Mouse (Mus musculus) limb, embryonic 10.5 days (tissue): ENCODE measurements at regions not wholly inside any gene's neighbourhood (a gene's known extent, or its start where the extent isn't known, plus 50 kb on each side); places are given as distances from the start of the nearest gene placed in this dataset.

Experiments
- DNase-seq: peaks from one replicate; pipeline ENCODE4 v3.0.0-alpha.2; 2017; ENCODE audit warnings: low spot score
- H3K27ac ChIP-seq: fragments of 300-500 bp; sonication (generic); 2 replicates; pipeline ENCODE4 v1.5.1; 2016; ENCODE audit warnings: mild to moderate bottlenecking
- H3K27me3 ChIP-seq: fragments of 300-500 bp; sonication (generic); 2 replicates; pipeline ENCODE4 v1.6.1; 2016; ENCODE audit warnings: low read depth, mild to moderate bottlenecking; ENCODE audit not compliant: poor library complexity, severe bottlenecking
- H3K36me3 ChIP-seq: fragments of 300-500 bp; sonication (generic); 2 replicates; pipeline ENCODE4 v1.6.1; 2016; ENCODE audit warnings: mild to moderate bottlenecking, moderate library complexity
- H3K4me1 ChIP-seq: fragments of 300-500 bp; sonication (generic); 2 replicates; pipeline ENCODE4 v1.6.1; 2016
- H3K4me3 ChIP-seq: fragments of 300-500 bp; sonication (generic); 2 replicates; pipeline ENCODE4 v1.5.1; 2016; ENCODE audit warnings: mild to moderate bottlenecking, moderate library complexity
- H3K9me3 ChIP-seq: fragments of 300-500 bp; sonication (generic); replicated peaks from 2 replicates; pipeline ENCODE4 v1.6.1; 2016; ENCODE audit warnings: mild to moderate bottlenecking
- WGBS: fragments of 180-500 bp; shearing (Covaris S2); methylation state at CpG from one replicate; pipeline ENCODE4 v1.1.7; 2016; 5-methylcytosine and 5-hydroxymethylcytosine counted together

DNA sequence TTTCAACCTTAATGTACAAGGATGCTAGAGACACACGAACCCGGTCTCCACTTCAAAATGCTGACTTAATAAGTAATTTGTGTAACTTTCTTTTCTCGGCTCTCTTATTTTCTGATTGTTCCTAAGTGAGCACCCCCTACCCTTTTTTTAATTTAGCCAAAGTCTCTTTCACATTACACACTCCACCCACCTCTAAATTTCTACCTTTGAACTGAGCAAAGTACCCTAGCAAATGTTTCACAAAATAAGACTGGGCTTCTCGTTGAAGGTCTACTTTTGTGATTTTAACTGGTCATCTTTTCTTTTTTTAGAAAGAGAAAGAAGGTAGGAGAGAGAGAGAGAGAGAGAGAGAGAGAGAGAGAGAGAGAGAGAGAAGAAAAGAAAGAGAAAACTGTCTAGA is 2888.4 kb upstream of the Gm7489 start:
- WGBS, result 88% methylated on average over 4 of the region's 4 CpGs
- no peaks in the 10 kb centered on the region for H3K36me3 ChIP-seq

GRCm38 (mm10) chr15:50997209-50997763 is 2887.4 kb upstream of the Gm7489 start:
- Histone ChIP-seq H3K4me1 (peaks cover 7% of the 10 kb centered on the region; the same call in 1 of the 2 replicates), H3K36me3 (no peaks in the 10 kb centered on the region), H3K27ac (peak overlapping the region; percentile 19; the same call in 1 of the 2 replicates), H3K9me3 (no peaks in the 10 kb centered on the region), H3K27me3 (no peaks in the 10 kb centered on the region), H3K4me3 (no peak overlapping the region)
- 80% methylated on average over 11 of the region's 11 CpGs for WGBS
- no peak for DNase-seq

More for the DNA sequence above, 2888.4 kb upstream of the Gm7489 start:
- DNase-seq, result no peak
- Histone ChIP-seq H3K9me3 (no peaks in the 10 kb centered on the region), H3K27ac (no peak overlapping the region), H3K4me3 (no peak overlapping the region), H3K4me1 (peaks cover 7% of the 10 kb centered on the region; the same call in 1 of the 2 replicates), H3K27me3 (no peaks in the 10 kb centered on the region)

DNA sequence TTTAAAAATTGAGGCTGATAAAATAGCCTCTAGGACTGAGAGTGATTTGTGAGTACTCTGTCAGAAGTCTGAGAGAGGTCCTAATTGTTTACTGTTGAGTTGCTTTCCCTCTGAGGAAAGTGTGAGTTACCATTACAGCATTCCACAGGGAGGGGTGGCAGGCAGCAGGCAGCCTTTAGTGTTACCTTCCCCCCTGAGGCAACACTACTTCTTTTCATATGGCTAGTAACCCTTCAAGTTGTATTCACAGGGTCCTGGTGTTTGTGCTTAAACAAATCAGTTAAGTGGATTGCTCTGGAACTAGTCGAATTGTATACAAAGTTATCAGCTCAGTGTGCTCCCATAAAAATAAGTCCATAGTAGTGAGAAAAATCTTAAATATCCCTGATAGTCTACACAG is 2845.7 kb upstream of the Gm7489 start:
- Histone ChIP-seq H3K27ac (no peak overlapping the region), H3K9me3 (no peaks in the 10 kb centered on the region), H3K4me3 (no peak overlapping the region), H3K36me3 (no peaks in the 10 kb centered on the region), H3K27me3 (no peaks in the 10 kb centered on the region), H3K4me1 (no peaks in the 10 kb centered on the region)
- 2% methylated on average over 1 of the region's 1 CpGs for WGBS
- peak; percentile 30 for DNase-seq

DNA sequence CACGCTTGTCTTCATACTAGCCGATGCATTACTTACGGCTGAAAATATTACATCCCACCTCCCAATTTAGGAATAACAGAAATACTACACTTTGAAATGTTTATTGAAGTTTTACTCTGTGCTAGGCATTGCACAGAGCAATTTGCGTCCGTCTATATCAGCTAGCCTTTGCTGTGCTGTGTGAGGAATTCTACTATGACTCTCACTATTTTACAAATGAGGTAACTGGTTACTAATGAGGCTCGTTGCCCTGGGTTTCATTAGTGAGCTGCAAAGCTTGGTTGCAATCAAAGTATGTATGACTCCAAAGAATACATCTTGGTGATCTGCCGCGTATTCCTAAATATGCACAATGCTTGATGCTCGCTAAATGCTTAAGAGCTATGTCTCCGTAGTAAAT is 2814.2 kb upstream of the Gm7489 start:
- Histone ChIP-seq H3K27ac (no peak overlapping the region), H3K36me3 (no peaks in the 10 kb centered on the region)
- WGBS, result 80% methylated on average over 10 of the region's 10 CpGs

DNA sequence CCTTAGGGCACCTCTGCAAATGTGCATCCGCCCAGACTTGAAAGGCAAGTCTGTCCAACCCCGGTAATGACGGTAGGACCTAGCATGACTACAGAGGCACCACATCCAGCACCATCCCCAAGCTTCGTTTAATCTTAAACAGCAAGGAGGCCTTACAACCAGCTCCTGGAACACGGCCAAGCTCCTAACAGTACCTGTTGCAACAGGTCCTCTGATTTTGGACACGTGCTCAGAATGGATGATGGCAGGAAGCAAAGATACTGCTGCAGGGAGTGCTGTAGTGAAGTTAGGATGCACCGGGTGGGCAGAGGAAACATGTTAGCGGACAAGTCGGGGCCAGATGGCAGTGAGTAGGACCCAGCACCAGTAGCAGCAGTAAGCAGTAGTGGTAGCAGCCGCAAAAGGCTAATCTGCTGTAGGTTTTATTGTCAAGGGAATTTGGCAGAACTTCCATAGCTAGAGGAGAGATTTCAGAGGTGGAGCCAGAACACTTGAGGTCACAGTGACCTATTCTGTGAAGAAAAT is 2813.5 kb upstream of the Gm7489 start:
- Histone ChIP-seq H3K36me3 (no peaks in the 10 kb centered on the region), H3K4me3 (no peak overlapping the region), H3K9me3 (no peaks in the 10 kb centered on the region), H3K27me3 (no peaks in the 10 kb centered on the region), H3K4me1 (peaks cover 15% of the 10 kb centered on the region), H3K27ac (0 out of 2 replicates have a peak overlapping the region, but pooled peaks have one; percentile 10)
- peak; percentile 32 for DNase-seq
- 80% methylated on average over 10 of the region's 10 CpGs for WGBS

More for the DNA sequence above, 2814.2 kb upstream of the Gm7489 start:
- DNase-seq, result no peak
- H3K27me3 ChIP-seq, result no peaks in the 10 kb centered on the region
- no peak overlapping the region for H3K4me3 ChIP-seq
- H3K4me1 ChIP-seq, result peaks cover 15% of the 10 kb centered on the region
- H3K9me3 ChIP-seq, result no peaks in the 10 kb centered on the region

GRCm38 (mm10) chr15:51073678-51074077 is 2811.0 kb upstream of the Gm7489 start:
- Histone ChIP-seq H3K27me3 (no peaks in the 10 kb centered on the region), H3K4me1 (peaks cover 15% of the 10 kb centered on the region), H3K36me3 (no peaks in the 10 kb centered on the region), H3K27ac (no peak overlapping the region), H3K9me3 (no peaks in the 10 kb centered on the region), H3K4me3 (no peak overlapping the region)
- DNase-seq, result no peak
- 82% methylated on average over 6 of the region's 6 CpGs for WGBS

GRCm38 (mm10) chr15:51074196-51074595 is 2810.5 kb upstream of the Gm7489 start:
- H3K36me3 ChIP-seq, result no peaks in the 10 kb centered on the region
- no peak overlapping the region for H3K27ac ChIP-seq
- no peaks in the 10 kb centered on the region for H3K9me3 ChIP-seq
- peaks cover 15% of the 10 kb centered on the region for H3K4me1 ChIP-seq
- no peak overlapping the region for H3K4me3 ChIP-seq
- WGBS, result 93% methylated on average over 7 of the region's 7 CpGs
- H3K27me3 ChIP-seq, result no peaks in the 10 kb centered on the region
- no peak for DNase-seq

DNA sequence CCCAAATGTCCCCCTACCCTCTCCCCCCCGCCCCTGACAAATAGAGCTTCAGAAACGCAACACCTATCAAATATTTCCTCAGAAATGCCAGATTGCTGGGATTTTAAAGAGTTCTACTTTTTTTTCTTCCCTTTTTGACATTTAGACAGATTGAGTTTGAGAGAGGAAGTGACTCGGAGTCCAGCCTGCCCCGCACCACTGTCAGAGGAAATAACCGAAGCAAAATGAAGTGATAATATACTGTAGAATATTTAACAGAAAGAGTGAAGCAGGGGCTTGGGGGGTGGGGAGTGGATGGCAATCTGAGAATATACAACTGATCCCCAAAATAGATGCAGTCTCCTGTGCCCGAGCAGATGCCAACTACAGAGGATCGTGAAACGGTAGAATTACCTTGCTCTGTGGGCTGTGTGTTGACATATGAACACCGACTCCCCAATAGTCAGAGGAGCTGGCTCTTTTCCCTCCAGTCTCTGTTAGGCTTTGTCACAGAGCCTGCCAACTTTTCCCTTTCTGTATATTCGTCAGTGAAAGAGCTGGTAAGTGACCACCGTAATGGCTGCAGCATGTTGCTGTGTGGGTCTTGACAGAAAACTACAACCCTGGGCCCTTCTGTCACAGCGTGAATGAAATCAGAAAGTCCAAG is 2800.9 kb upstream of the Gm7489 start:
- Histone ChIP-seq H3K9me3 (no peaks in the 10 kb centered on the region), H3K36me3 (no peaks in the 10 kb centered on the region), H3K4me1 (peaks cover 9% of the 10 kb centered on the region; the same call in 1 of the 2 replicates), H3K4me3 (no peak overlapping the region), H3K27me3 (no peaks in the 10 kb centered on the region), H3K27ac (peak overlapping the region; percentile 42; the same call in 1 of the 2 replicates)
- 86% methylated on average over 12 of the region's 12 CpGs for WGBS
- DNase-seq, result no peak

GRCm38 (mm10) chr15:51092936-51093335 is 2791.8 kb upstream of the Gm7489 start:
- Histone ChIP-seq H3K4me3 (no peak overlapping the region), H3K36me3 (no peaks in the 10 kb centered on the region), H3K27me3 (no peaks in the 10 kb centered on the region), H3K4me1 (peaks cover 16% of the 10 kb centered on the region; the same call in 1 of the 2 replicates), H3K9me3 (no peaks in the 10 kb centered on the region), H3K27ac (no peak overlapping the region)
- no peak for DNase-seq
- whole genome bisulfite sequencing, result 86% methylated on average over 7 of the region's 7 CpGs

- no peaks in the 10 kb centered on the region for H3K27me3 ChIP-seq
- peaks cover 17% of the 10 kb centered on the region for H3K4me1 ChIP-seq
- DNase-seq, result no peak
- H3K9me3 ChIP-seq, result no peaks in the 10 kb centered on the region
- H3K27ac ChIP-seq, result peak overlapping the region; percentile 69
- no peaks in the 10 kb centered on the region for H3K36me3 ChIP-seq
- H3K4me3 ChIP-seq, result peak overlapping the region; percentile 29; the same call in 1 of the 2 replicates
- 74% methylated on average over 7 of the region's 7 CpGs for WGBS
Measured at GRCm38 (mm10) chr15:51103948-51104347, 2780.8 kb upstream of the Gm7489 start.

- 6% methylated on average over 10 of the region's 10 CpGs for WGBS
- H3K36me3 ChIP-seq, result no peaks in the 10 kb centered on the region
- peak overlapping the region; percentile 69 for H3K27ac ChIP-seq
- peaks cover 17% of the 10 kb centered on the region for H3K4me1 ChIP-seq
- no peaks in the 10 kb centered on the region for H3K27me3 ChIP-seq
- H3K4me3 ChIP-seq, result peak overlapping the region; percentile 29; the same call in 1 of the 2 replicates
- peak; percentile 45 for DNase-seq
- no peaks in the 10 kb centered on the region for H3K9me3 ChIP-seq
Measured at GRCm38 (mm10) chr15:51104362-51104761, 2780.3 kb upstream of the Gm7489 start.

GRCm38 (mm10) chr15:51104796-51105195 is 2779.9 kb upstream of the Gm7489 start:
- peak overlapping the region; percentile 29; the same call in 1 of the 2 replicates for H3K4me3 ChIP-seq
- peaks cover 17% of the 10 kb centered on the region for H3K4me1 ChIP-seq
- no peaks in the 10 kb centered on the region for H3K27me3 ChIP-seq
- WGBS, result 46% methylated on average over 5 of the region's 5 CpGs
- no peaks in the 10 kb centered on the region for H3K9me3 ChIP-seq
- H3K36me3 ChIP-seq, result no peaks in the 10 kb centered on the region
- DNase-seq, result no peak
- peak overlapping the region; percentile 69 for H3K27ac ChIP-seq

GRCm38 (mm10) chr15:51105359-51106008 is 2779.2 kb upstream of the Gm7489 start:
- H3K4me1 ChIP-seq, result peaks cover 17% of the 10 kb centered on the region
- no peak for DNase-seq
- 72% methylated on average over 17 of the region's 17 CpGs for WGBS
- no peaks in the 10 kb centered on the region for H3K27me3 ChIP-seq
- H3K4me3 ChIP-seq, result no peak overlapping the region
- no peaks in the 10 kb centered on the region for H3K36me3 ChIP-seq
- no peak overlapping the region for H3K27ac ChIP-seq
- no peaks in the 10 kb centered on the region for H3K9me3 ChIP-seq
